Mouse (Mus musculus) lung, embryonic 15.5 days (tissue): Measurements from ENCODE around the gene Hbp1. TPM values are rescaled to one million over a fixed set of nuclear protein-coding genes. Genes with fewer than 3 reads are reported as not detected.

Experiments used
- ATAC-seq: fragments of 200-750 bp; cut with Nextera tagmentation; 2 replicates; pipeline ENCODE4 v1.8.0; 2017; ENCODE audit warnings: moderate number of reproducible peaks, borderline replicate concordance; ENCODE audit not compliant: low FRiP score, low TSS enrichment; ENCODE audit errors: extremely low read depth
- H3K27ac ChIP-seq: fragments of 300-500 bp; sonication (generic); 2 replicates; pipeline ENCODE4 v1.5.1; 2015; ENCODE audit warnings: moderate library complexity, mild to moderate bottlenecking, inconsistent platforms
- H3K27me3 ChIP-seq: fragments of 300-500 bp; sonication (generic); 2 replicates; pipeline ENCODE4 v1.6.1; 2015; ENCODE audit warnings: inconsistent platforms
- H3K36me3 ChIP-seq: fragments of 300-500 bp; sonication (generic); 2 replicates; pipeline ENCODE4 v1.6.1; 2015; ENCODE audit warnings: inconsistent platforms
- H3K4me1 ChIP-seq: fragments of 300-500 bp; sonication (generic); 2 replicates; pipeline ENCODE4 v1.6.1; 2015; ENCODE audit warnings: inconsistent platforms
- H3K4me2 ChIP-seq: fragments of 300-500 bp; sonication (generic); 2 replicates; pipeline ENCODE4 v1.6.1; 2015; ENCODE audit warnings: inconsistent platforms, mild to moderate bottlenecking, moderate library complexity
- H3K4me3 ChIP-seq: fragments of 300-500 bp; sonication (generic); 2 replicates; pipeline ENCODE4 v1.5.1; 2015; ENCODE audit warnings: mild to moderate bottlenecking, inconsistent platforms
- H3K9ac ChIP-seq: fragments of 300-500 bp; sonication (generic); 2 replicates; pipeline ENCODE4 v1.6.1; 2015; ENCODE audit warnings: inconsistent platforms
- H3K9me3 ChIP-seq: fragments of 300-500 bp; sonication (generic); 2 replicates; pipeline ENCODE4 v1.6.1; 2016; ENCODE audit warnings: inconsistent platforms
- WGBS: fragments of 180-500 bp; shearing (Covaris S2); methylation state at CpG from one replicate; pipeline ENCODE4 v1.1.7; 2015; 5-methylcytosine and 5-hydroxymethylcytosine counted together
- polyA plus RNA-seq: library from polyadenylated mRNA; unstranded; fragments of >200 nt; fragmentation: Nextera tagmentation; extraction: Ambion mirVana; gene quantifications from 2 replicates; pipeline ENCODE4 v1.2.1, GENCODE M21; 2015

Hbp1 gene
- polyA plus RNA-seq, 1 experiment from 2014 or later: 133 TPM

GRCm38 (mm10) chr12:31896986-31897385, 53.3 kb downstream of the Hbp1 start:
- Histone ChIP-seq H3K36me3 (no peaks in the 10 kb centered on the region), H3K9me3 (no peaks in the 10 kb centered on the region), H3K27me3 (no peaks in the 10 kb centered on the region), H3K4me2 (no peak overlapping the region), H3K9ac (no peak overlapping the region), H3K4me3 (no peak overlapping the region), H3K27ac (no peak overlapping the region), H3K4me1 (peaks cover 4% of the 10 kb centered on the region)
- WGBS: 70% methylated on average over 8 of the region's 8 CpGs
- ATAC-seq: no peak

- Histone ChIP-seq H3K4me3 (no peak overlapping the region), H3K27me3 (no peaks in the 10 kb centered on the region), H3K9me3 (no peaks in the 10 kb centered on the region), H3K9ac (no peak overlapping the region), H3K4me1 (peaks cover 4% of the 10 kb centered on the region), H3K36me3 (no peaks in the 10 kb centered on the region), H3K27ac (no peak overlapping the region), H3K4me2 (no peak overlapping the region)
- ATAC-seq: no peak
- 40% methylated on average over 5 of the region's 5 CpGs for WGBS
Measured at GRCm38 (mm10) chr12:31896295-31896694, 54.0 kb downstream of the Hbp1 start.

GRCm38 (mm10) chr12:31895888-31896287, 54.4 kb downstream of the Hbp1 start:
- Histone ChIP-seq H3K9ac (no peak overlapping the region), H3K4me2 (no peak overlapping the region), H3K27me3 (no peaks in the 10 kb centered on the region), H3K4me1 (peaks cover 4% of the 10 kb centered on the region), H3K9me3 (no peaks in the 10 kb centered on the region), H3K36me3 (no peaks in the 10 kb centered on the region), H3K27ac (no peak overlapping the region), H3K4me3 (no peak overlapping the region)
- ATAC-seq: no peak
- 18% methylated on average over 2 of the region's 2 CpGs for WGBS

- peaks cover 4% of the 10 kb centered on the region for H3K4me1 ChIP-seq
- no peak overlapping the region for H3K4me3 ChIP-seq
- no peak overlapping the region for H3K27ac ChIP-seq
- H3K9me3 ChIP-seq: no peaks in the 10 kb centered on the region
- 37% methylated on average over 8 of the region's 8 CpGs for WGBS
- H3K4me2 ChIP-seq: no peak overlapping the region
- H3K9ac ChIP-seq: no peak overlapping the region
- no peaks in the 10 kb centered on the region for H3K36me3 ChIP-seq
- no peaks in the 10 kb centered on the region for H3K27me3 ChIP-seq
- no peak for ATAC-seq
Measured at GRCm38 (mm10) chr12:31895095-31895734, 55.1 kb downstream of the Hbp1 start.

GRCm38 (mm10) chr12:31892771-31893170, 57.6 kb downstream of the Hbp1 start:
- H3K9me3 ChIP-seq: no peaks in the 10 kb centered on the region
- WGBS: 82% methylated on average over 7 of the region's 7 CpGs
- H3K4me2 ChIP-seq: no peak overlapping the region
- no peak overlapping the region for H3K9ac ChIP-seq
- no peak overlapping the region for H3K27ac ChIP-seq
- H3K27me3 ChIP-seq: no peaks in the 10 kb centered on the region
- peaks cover 4% of the 10 kb centered on the region for H3K4me1 ChIP-seq
- H3K36me3 ChIP-seq: 0 out of 2 replicates have a peak, but pooled peaks cover 5% of the 10 kb centered on the region
- no peak overlapping the region for H3K4me3 ChIP-seq
- no peak for ATAC-seq

GRCm38 (mm10) chr12:31892079-31892478, 58.3 kb downstream of the Hbp1 start:
- H3K9ac ChIP-seq: no peak overlapping the region
- no peak for ATAC-seq
- no peak overlapping the region for H3K4me3 ChIP-seq
- H3K4me2 ChIP-seq: no peak overlapping the region
- H3K27ac ChIP-seq: no peak overlapping the region
- H3K4me1 ChIP-seq: peaks cover 4% of the 10 kb centered on the region
- 0 out of 2 replicates have a peak, but pooled peaks cover 5% of the 10 kb centered on the region for H3K36me3 ChIP-seq
- H3K27me3 ChIP-seq: no peaks in the 10 kb centered on the region
- no peaks in the 10 kb centered on the region for H3K9me3 ChIP-seq

- WGBS: 66% methylated on average over 6 of the region's 6 CpGs
- no peaks in the 10 kb centered on the region for H3K4me1 ChIP-seq
Measured at GRCm38 (mm10) chr12:31890685-31891084, 59.6 kb downstream of the Hbp1 start.

GRCm38 (mm10) chr12:31885844-31886606, 64.3 kb downstream of the Hbp1 start:
- no peak overlapping the region for H3K4me3 ChIP-seq
- 0 out of 2 replicates have a peak, but pooled peaks cover 11% of the 10 kb centered on the region for H3K36me3 ChIP-seq
- no peaks in the 10 kb centered on the region for H3K4me1 ChIP-seq
- H3K27me3 ChIP-seq: no peaks in the 10 kb centered on the region
- no peak for ATAC-seq
- H3K27ac ChIP-seq: no peak overlapping the region
- H3K9ac ChIP-seq: no peak overlapping the region
- no peak overlapping the region for H3K4me2 ChIP-seq
- no peaks in the 10 kb centered on the region for H3K9me3 ChIP-seq
- 93% methylated on average over 11 of the region's 11 CpGs for WGBS

More at GRCm38 (mm10) chr12:31890685-31891084, 59.6 kb downstream of the Hbp1 start:
- Histone ChIP-seq H3K9me3 (no peaks in the 10 kb centered on the region), H3K36me3 (0 out of 2 replicates have a peak, but pooled peaks cover 11% of the 10 kb centered on the region), H3K4me3 (no peak overlapping the region), H3K27me3 (no peaks in the 10 kb centered on the region), H3K9ac (no peak overlapping the region), H3K4me2 (no peak overlapping the region), H3K27ac (no peak overlapping the region)
- ATAC-seq: no peak

GRCm38 (mm10) chr12:31885084-31885483, 65.3 kb downstream of the Hbp1 start:
- 81% methylated on average over 4 of the region's 4 CpGs for WGBS
- Histone ChIP-seq H3K9me3 (no peaks in the 10 kb centered on the region), H3K9ac (no peak overlapping the region), H3K4me1 (no peaks in the 10 kb centered on the region), H3K27me3 (no peaks in the 10 kb centered on the region), H3K4me3 (no peak overlapping the region), H3K36me3 (0 out of 2 replicates have a peak, but pooled peaks cover 11% of the 10 kb centered on the region), H3K4me2 (no peak overlapping the region), H3K27ac (no peak overlapping the region)
- no peak for ATAC-seq

GRCm38 (mm10) chr12:31884365-31884764, 66.0 kb downstream of the Hbp1 start:
- Histone ChIP-seq H3K4me3 (no peak overlapping the region), H3K9me3 (no peaks in the 10 kb centered on the region), H3K27ac (no peak overlapping the region), H3K36me3 (0 out of 2 replicates have a peak, but pooled peaks cover 11% of the 10 kb centered on the region), H3K9ac (no peak overlapping the region), H3K4me1 (no peaks in the 10 kb centered on the region), H3K27me3 (no peaks in the 10 kb centered on the region), H3K4me2 (no peak overlapping the region)
- 80% methylated on average over 4 of the region's 4 CpGs for WGBS
- ATAC-seq: no peak

GRCm38 (mm10) chr12:31882736-31883135, 67.6 kb downstream of the Hbp1 start:
- Histone ChIP-seq H3K9ac (no peak overlapping the region), H3K27me3 (no peaks in the 10 kb centered on the region), H3K36me3 (0 out of 2 replicates have a peak, but pooled peaks cover 6% of the 10 kb centered on the region), H3K4me1 (no peaks in the 10 kb centered on the region), H3K4me2 (no peak overlapping the region), H3K9me3 (no peaks in the 10 kb centered on the region), H3K4me3 (no peak overlapping the region), H3K27ac (no peak overlapping the region)
- 63% methylated on average over 1 of the region's 1 CpGs for WGBS
- ATAC-seq: no peak

- Histone ChIP-seq H3K4me3 (no peak overlapping the region), H3K27ac (no peak overlapping the region), H3K4me2 (no peak overlapping the region), H3K4me1 (no peaks in the 10 kb centered on the region), H3K9me3 (no peaks in the 10 kb centered on the region), H3K36me3 (no peaks in the 10 kb centered on the region), H3K27me3 (no peaks in the 10 kb centered on the region), H3K9ac (no peak overlapping the region)
- 80% methylated on average over 4 of the region's 4 CpGs for WGBS
- no peak for ATAC-seq
Measured at GRCm38 (mm10) chr12:31876775-31877174, 73.6 kb downstream of the Hbp1 start.
